ENCODE assay signal across 9 mouse cellular contexts in genomic region chr17:56883612-56884011, GRCm38 (mm10). TPM values are rescaled to one million over a fixed set of nuclear protein-coding genes. Genes with fewer than 3 reads are reported as not detected.
A peak's percentile ranks its signal among the peaks of the same experiment; 100 is the strongest.
DNase-seq lines count a peak whose midpoint lies in the region; ATAC-seq lines count a peak whose summit lies in the region.
"Had no signal": no experiment of that assay in that cellular context is flagged by ENCODE, and none has a peak within 500 bp of the region (broad histone marks: within the 10 kb centered on the region; RNA-seq: fewer than 3 reads in every experiment).

No protein-coding gene starts in this region.

- no peak overlapping the region for H3K27ac ChIP-seq in kidney, embryonic 15.5 days

- no peak overlapping the region for H3K9ac ChIP-seq in kidney, embryonic 15.5 days

- no peaks in the 10 kb centered on the region for H3K9me3 ChIP-seq in kidney, embryonic 15.5 days (replicated peaks)

- peak overlapping the region; percentile 35 for H3K4me2 ChIP-seq in kidney, embryonic 15.5 days

- WGBS in kidney, embryonic 15.5 days, result 54% methylated on average over 17 of the region's 17 CpGs

- H3K36me3 ChIP-seq in kidney, embryonic 15.5 days, result peaks cover 3% of the 10 kb centered on the region; the same call in 1 of the 2 replicates

- no peak for ATAC-seq in kidney, embryonic 15.5 days (replicated peaks; ENCODE audit: low FRiP score)
- peak; percentile 49 for ATAC-seq in megakaryocyte-erythroid progenitor cell, adult 5-6 weeks (replicated peaks; ENCODE audit: low FRiP score, low TSS enrichment, poor library complexity, severe bottlenecking)

- 0 out of 2 replicates have a peak, but pooled peaks cover 3% of the 10 kb centered on the region for H3K4me1 ChIP-seq in kidney, embryonic 15.5 days

- H3K27me3 ChIP-seq in kidney, embryonic 15.5 days, result no peaks in the 10 kb centered on the region

- DNase-seq in kidney, postnatal 25 days, result no peak
- DNase-seq in adrenal gland, postnatal 14 days, result peak; percentile 68
- peak; percentile 48 for DNase-seq in heart, postnatal 4 days
- no peak for DNase-seq in cerebellum, postnatal 4 days (ENCODE audit: low spot score in 2 of 2)
- no peak for DNase-seq in natural killer cell, adult 2 months (ENCODE audit: low spot score in 2 of 2)
- no peak for DNase-seq in urinary bladder, adult 18-20 months (ENCODE audit: low spot score in 2 of 2)

- H3K4me3 ChIP-seq in kidney, embryonic 15.5 days (replicated peaks), result 0 out of 2 replicates have a peak overlapping the region, but pooled peaks have one; percentile 9

RNA-seq across cellular contexts. Expression of gene 1700061G19Rik, which starts 8.3 kb away (rescaled TPM):
- polyA plus RNA-seq in kidney, embryonic 15.5 days (2015; fragmentation: Nextera tagmentation; extraction: Ambion mirVana), result 0.27 and 0.30 TPM in 2 replicates
- total RNA-seq in adrenal gland, postnatal 14 days (2021), result 7.2 and 7.3 TPM in 2 replicates
- total RNA-seq in heart, postnatal 4 days (2021), result under 1 TPM; 0.16 to 0.21 TPM
- total RNA-seq in megakaryocyte-erythroid progenitor cell, adult 5-6 weeks (2014; fragmentation: Nextera tagmentation), result not detected in 2 replicates
- not detected in 2 replicates for total RNA-seq in megakaryocyte-erythroid progenitor cell, adult 5-6 weeks (2017)
- total RNA-seq: liver, adult 2 months had no signal

RNA-seq across cellular contexts. Expression of gene Acsbg2, which starts 9.4 kb away (rescaled TPM):
- polyA plus RNA-seq in kidney, embryonic 15.5 days (2015; fragmentation: Nextera tagmentation; extraction: Ambion mirVana), result not detected in 2 replicates
- total RNA-seq in adrenal gland, postnatal 14 days (2021), result 0.44 and 0.64 TPM in 2 replicates
- not detected for total RNA-seq in heart, postnatal 4 days (2021)
- total RNA-seq in megakaryocyte-erythroid progenitor cell, adult 5-6 weeks (2014; fragmentation: Nextera tagmentation), result not detected in 2 replicates
- not detected in 2 replicates for total RNA-seq in megakaryocyte-erythroid progenitor cell, adult 5-6 weeks (2017)
- total RNA-seq: liver, adult 2 months had no signal
- polyA plus RNA-seq: liver, adult 2 months had no signal

RNA-seq across cellular contexts. Expression of gene Mllt1, which starts 51.6 kb away (rescaled TPM):
- polyA plus RNA-seq in kidney, embryonic 15.5 days (2015; fragmentation: Nextera tagmentation; extraction: Ambion mirVana), result 54.6 and 57.8 TPM in 2 replicates
- 29.0 and 33.6 TPM in 2 replicates for total RNA-seq in adrenal gland, postnatal 14 days (2021)
- 10 to 100 TPM; 40.5 to 41.6 TPM for total RNA-seq in heart, postnatal 4 days (2021)
- 24.1 and 33.2 TPM in 2 replicates for total RNA-seq in megakaryocyte-erythroid progenitor cell, adult 5-6 weeks (2014; fragmentation: Nextera tagmentation)
- 12.2 and 17.3 TPM in 2 replicates for total RNA-seq in megakaryocyte-erythroid progenitor cell, adult 5-6 weeks (2017)

RNA-seq across cellular contexts. Expression of gene Rfx2, which starts 52.8 kb away (rescaled TPM):
- polyA plus RNA-seq in kidney, embryonic 15.5 days (2015; fragmentation: Nextera tagmentation; extraction: Ambion mirVana), result 3.7 and 4.1 TPM in 2 replicates
- 5.9 and 6.0 TPM in 2 replicates for total RNA-seq in adrenal gland, postnatal 14 days (2021)
- total RNA-seq in heart, postnatal 4 days (2021), result 1 to 10 TPM; 8.1 to 9.3 TPM
- total RNA-seq in megakaryocyte-erythroid progenitor cell, adult 5-6 weeks (2014; fragmentation: Nextera tagmentation), result 23.0 and 29.3 TPM in 2 replicates
- total RNA-seq in megakaryocyte-erythroid progenitor cell, adult 5-6 weeks (2017), result 4.7 and 10.5 TPM in 2 replicates

Comparison
In these comparisons a context has a peak if more than half of its experiments do, and no peak if none do; other contexts are left out.
1. DNase-seq: peak in adrenal gland, postnatal 14 days (single experiment) and heart, postnatal 4 days (single experiment); none in kidney, postnatal 25 days (0 of 2), cerebellum, postnatal 4 days (0 of 2), natural killer cell, adult 2 months (0 of 2) and urinary bladder, adult 18-20 months (0 of 2).